Mouse (Mus musculus): Measurements from ENCODE around the gene Cyp4a32.
"Not testable (repeated sequence)": the region's sequence is repeated elsewhere in the genome, so short reads cannot be mapped to it uniquely, and the experiment has no call there.

Cyp4a32 gene

DNA sequence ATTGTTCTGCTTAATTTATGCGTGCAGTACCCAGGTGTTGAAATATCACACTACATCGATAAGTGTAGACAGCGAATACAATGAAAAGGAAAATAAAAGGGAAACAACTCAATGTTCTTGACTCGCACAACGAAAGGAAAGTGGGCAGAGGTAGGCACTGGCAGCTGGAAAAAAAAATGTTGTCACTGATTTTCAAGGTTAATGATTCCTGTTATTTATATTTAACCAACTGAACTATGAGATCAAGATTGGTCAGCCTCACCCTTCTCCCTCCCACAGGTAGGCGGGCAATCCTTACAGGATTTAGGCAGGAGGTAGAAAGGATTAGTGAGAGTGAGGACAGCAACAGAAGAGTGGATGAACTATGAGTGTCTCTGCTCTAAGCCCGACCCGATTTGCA lies at the start of gene Cyp4a32:
Gene Cyp4a32 (plus strand): TSS at position 359 of the 400 bp plus-strand sequence.
- not testable (repeated sequence) for DNase-seq (ENCODE audit: low read depth)

DNA sequence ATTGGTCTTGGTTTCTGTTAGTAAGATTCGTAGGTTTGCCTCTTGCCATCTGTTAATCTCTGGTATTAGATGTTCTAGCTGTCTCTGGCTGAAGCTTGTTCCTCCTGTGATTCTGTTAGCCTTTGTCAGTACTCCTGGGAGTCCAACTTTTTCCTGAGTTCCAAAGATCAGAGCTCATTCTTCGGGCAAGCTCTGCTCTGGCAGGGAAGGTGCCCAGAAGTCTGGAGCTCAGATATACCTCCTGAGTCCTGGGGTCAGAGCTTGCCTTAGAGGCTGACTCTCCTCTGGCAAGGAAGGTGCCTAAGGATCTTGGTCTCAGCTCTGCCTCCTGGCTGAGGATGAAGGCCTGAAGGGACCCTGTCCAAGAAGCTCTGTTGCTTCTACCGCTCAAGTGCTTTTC lies 48.0 kb upstream of the Cyp4a32 start:
- no peak for DNase-seq (ENCODE audit: low read depth)

DNA sequence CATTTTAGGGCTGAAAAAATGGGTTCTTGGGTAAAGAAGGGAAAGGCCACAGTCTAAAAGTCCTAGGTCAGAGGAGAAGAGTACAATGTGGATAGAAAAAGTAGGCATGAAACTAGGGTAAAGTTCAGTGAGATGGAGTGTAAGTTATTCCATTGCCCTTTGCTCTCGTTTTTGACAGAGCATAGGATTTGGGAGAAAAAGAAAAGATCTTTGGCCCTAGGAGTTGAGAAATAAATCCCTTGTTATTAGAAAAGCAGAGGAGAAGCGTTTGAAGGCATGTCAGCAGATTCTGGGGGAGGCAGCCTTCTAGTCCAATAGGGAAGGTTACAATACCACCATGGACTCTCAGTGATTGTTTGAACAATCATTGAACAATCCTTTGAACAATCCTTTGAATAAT lies 45.3 kb upstream of the Cyp4a32 start:
- no peak for DNase-seq (ENCODE audit: low read depth)

DNA sequence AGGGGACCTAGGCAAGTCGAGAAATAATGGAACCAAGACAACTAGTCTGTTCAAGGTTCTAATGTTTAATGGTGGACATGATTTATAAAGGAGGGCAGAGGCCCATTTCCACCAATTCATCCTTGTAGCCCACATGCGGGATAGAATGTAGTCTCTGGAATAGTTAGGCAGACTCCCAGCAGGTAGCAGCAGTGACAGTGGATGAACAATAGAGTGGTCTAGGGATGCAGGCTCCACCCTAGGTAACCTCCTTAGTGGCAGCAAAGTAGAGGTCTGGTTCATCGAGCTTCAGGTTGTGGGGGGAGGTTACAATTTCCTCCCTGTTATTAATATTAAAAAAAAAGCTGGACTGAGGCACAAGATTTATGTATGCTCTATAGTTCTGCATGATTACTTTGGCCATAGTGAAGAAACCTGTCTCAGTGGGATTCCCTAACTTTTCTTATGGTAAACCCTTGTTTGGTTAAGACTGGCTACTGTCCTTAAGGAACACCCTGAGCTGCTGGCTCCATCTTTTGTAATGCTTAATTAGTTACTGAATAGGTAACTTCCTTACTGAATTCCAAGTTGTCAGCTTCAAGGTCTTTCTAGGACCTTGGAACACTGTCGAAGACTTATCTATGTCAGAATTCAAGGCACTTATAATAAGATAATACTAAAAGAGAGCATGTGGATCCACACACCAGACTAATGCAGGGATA lies 42.8 kb upstream of the Cyp4a32 start:
- no peak for DNase-seq (ENCODE audit: low read depth)

- DNase-seq (ENCODE audit: low read depth) = not testable (repeated sequence)
Measured at GRCm38 (mm10) chr4:115561236-115561635, 39.5 kb upstream of the Cyp4a32 start.

GRCm38 (mm10) chr4:115563401-115563800 lies 37.4 kb upstream of the Cyp4a32 start, which contains the start of gene Cyp4a31:
Cyp4a31 (plus strand) TSS chr4:115563649.
- DNase-seq (ENCODE audit: low read depth) = no peak

DNA sequence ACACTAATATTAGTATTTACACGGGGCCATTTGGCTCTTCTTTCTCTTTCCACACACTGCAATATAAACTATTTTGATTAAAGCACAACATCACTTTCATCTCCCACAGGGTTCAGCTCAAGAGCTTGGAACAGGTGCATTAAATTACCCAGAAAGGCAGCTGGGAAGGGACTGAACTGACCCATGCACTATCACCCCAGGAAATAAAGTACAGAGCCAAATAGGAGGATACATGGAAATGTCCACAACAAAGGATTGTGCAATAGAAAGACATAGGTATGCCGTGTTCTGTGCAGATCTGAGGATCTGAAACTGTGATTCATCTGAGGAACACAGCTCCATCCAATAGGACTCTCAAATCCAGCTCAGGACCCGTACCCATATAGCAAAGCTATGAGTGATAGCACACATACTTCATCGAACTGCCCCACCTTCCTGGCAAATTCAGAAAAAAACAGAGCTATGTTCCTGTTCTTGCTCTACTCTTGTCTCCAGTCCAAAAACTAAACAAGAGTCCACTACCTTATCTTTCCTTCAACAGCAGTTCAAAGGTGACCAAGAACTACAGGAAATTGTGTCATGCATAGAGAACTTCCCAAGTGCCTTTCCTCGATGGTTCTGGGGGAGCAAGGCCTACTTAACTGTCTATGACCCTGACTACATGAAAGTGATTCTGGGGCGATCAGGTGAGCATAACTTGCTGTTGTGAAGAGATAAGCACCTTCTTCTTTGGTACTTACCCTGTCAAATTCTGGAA lies 36.1 kb upstream of the Cyp4a32 start:
- DNase-seq (ENCODE audit: low read depth) = not testable (repeated sequence)

- no peak for DNase-seq (ENCODE audit: low read depth)
Measured at GRCm38 (mm10) chr4:115575255-115575654, 25.5 kb upstream of the Cyp4a32 start.

GRCm38 (mm10) chr4:115575776-115576175 lies 25.0 kb upstream of the Cyp4a32 start:
- no peak for DNase-seq (ENCODE audit: low read depth)

DNA sequence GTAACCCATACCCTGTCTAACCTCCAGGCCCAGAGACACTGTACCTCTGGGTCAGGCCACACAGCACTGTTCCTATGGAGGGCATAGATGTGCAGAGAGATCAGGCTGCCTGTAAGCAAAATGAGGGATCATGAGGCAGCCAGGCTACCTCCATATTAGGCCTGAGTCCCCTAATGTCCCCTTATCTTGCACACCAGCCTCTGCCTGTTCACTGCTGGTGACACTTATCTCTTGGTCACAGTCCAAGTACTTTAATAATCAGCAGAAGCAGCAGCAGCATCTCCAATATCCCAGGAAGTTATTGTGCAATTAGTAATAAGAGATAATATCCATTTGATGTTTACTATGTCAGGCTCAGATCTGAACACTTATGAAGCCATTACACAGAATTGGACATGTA lies 17.7 kb upstream of the Cyp4a32 start:
- DNase-seq (ENCODE audit: low read depth) = peak; percentile 17

DNA sequence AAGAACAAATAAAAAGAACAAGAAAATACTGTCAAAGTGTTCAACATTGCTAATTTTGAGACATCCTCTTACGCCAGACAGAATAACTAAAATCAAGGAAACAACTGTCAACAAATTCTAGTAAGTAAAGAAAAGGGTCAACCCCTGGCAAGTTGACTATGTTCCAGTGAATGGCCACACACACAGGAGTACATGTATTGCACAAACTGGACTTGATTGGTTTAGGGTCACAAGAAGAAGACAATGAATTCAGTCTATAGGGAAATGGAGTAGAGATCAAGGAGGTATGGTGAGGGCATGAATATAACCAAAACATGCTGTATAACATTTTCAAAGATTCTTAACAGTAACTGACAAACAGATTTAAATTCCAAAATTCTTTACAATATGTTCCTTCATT lies 4.4 kb upstream of the Cyp4a32 start:
- DNase-seq (ENCODE audit: low read depth) = no peak

DNA sequence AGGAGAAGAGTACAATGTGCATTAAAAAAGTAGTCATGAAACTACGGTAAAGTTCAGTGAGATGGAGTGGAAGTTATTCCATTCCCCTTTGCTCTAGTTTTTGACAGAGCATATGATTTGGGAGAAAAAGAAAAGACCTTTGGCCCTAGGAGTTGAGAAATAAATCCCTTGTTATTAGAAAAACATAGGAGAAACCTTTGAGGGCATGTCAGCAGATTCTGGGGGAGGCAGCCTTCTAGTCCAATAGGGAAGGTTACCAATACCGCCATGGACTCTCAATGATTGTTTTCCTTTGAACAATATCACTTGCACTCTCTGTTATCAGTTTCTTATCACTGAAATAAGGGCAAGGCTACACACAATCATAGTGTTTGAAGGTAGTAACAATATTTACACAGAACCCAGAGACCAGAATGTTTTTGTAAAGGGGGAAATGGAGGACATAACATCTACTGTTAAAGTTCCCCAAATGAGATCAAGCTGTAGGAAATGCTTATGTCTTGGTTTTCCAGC lies 3.9 kb upstream of the Cyp4a32 start:
- DNase-seq (ENCODE audit: low read depth) = no peak

GRCm38 (mm10) chr4:115614005-115614404 lies 13.2 kb downstream of the Cyp4a32 start:
- peak; percentile 0 for DNase-seq (ENCODE audit: low read depth)

DNA sequence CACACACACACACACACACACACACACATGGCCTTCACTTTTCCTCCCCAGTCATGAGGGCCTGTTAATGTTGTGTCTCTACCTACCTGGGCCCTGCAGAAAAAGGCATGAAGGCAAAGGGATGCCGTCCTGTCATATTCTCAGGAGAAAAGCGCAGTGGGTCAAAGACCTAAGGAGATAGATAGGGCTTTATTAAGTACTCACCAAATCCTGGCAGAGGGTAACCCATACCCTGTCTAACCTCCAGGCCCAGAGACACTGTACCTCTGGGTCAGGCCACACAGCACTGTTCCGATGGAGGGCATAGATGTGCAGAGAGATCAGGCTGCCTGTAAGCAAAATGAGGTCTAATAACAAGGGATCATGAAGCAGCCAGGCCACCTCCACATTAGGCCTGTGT lies 24.8 kb downstream of the Cyp4a32 start:
- not testable (repeated sequence) for DNase-seq (ENCODE audit: low read depth)

DNA sequence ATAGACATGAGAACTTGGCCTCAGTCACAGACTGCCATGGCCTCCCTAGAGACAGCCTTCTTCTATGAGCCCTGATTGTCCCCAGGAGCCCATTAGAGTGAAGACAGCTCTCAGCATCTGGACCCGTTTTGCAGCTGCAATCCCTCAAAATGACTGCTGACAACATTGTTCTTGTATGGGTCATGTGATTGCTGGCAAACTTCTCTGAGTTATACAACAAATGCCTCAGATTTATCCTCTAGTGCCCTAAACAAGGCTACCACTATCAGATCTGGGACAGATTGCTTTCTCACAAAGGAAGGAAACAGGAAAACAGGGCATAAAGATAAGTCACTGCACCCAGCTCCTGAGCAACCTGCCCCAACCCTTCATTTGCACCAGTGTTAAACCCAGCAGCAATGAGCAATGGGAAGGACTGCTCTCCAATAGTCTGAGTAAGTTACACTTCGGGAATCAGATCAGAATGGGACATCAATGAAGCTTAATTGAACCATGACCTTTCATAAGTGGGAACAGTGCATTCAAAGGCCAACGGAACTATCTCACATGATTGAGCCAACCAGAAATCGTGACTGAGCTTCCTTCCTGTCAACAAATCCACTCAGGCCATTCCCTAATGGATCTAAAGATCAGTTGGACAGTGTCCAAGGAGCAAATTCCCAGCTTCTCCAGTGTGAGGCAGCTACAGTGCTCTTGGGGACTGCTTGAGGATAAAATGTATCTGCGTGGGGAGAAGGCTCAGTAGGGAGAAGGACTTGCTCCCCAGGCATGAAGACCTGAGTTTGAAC lies 42.4 kb downstream of the Cyp4a32 start:
- peak; percentile 15 for DNase-seq (ENCODE audit: low read depth)

GRCm38 (mm10) chr4:115645371-115645770 lies 44.6 kb downstream of the Cyp4a32 start:
- no peak for DNase-seq (ENCODE audit: low read depth)

- DNase-seq (ENCODE audit: low read depth) = no peak
Measured at GRCm38 (mm10) chr4:115647580-115647979, 46.8 kb downstream of the Cyp4a32 start, which contains the start of gene Cyp4b1. Cyp4b1 (minus strand) TSS chr4:115647723.

DNA sequence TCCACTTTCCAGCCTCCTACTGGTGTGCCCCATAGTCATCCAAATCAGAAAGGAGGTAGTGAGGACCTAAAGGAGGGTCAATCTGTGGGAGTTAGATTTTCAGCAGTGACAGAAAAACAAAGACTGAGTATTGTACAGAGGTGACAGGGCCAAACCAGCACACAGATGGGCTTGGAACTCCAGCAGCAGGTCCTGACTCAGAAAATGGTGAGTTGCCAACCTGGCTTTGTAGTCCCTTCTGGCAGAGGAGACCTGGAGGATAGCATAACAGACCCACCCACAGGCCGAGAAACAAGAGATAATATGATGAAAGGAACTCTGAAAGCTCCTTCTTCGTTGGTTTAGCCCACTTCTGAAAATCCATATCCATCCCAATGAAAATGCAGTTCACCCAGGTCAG lies 48.0 kb downstream of the Cyp4a32 start:
- no peak for DNase-seq (ENCODE audit: low read depth)

- no peak for DNase-seq (ENCODE audit: low read depth)
Measured at GRCm38 (mm10) chr4:115649344-115649743, 48.6 kb downstream of the Cyp4a32 start.

- no peak for DNase-seq (ENCODE audit: low read depth)
Measured at GRCm38 (mm10) chr4:115650866-115651265, 50.1 kb downstream of the Cyp4a32 start.

- DNase-seq (ENCODE audit: low read depth) = not testable (repeated sequence)
Measured at GRCm38 (mm10) chr4:115655841-115656534, 55.2 kb downstream of the Cyp4a32 start.

DNA sequence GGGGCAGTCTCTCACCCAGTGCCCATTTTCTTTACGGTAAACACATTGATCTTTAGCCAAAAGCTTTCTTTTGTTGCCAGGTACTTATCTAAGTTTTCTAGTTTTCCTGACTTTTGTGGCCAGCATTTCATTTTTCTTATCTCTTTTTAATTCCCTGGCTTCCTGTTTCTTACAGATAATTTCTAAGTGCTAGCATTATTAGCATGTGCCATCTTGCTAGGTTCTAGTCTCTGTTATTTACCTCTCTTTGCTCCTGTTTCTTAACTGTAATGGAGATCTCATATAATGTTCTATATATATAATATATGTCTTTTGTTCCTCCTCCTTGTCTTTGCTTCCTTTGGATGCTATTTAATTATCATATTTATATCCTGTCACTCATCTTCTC lies 55.8 kb downstream of the Cyp4a32 start:
- DNase-seq (ENCODE audit: low read depth) = not testable (repeated sequence)

Measured in 416B (cell line).